Mouse (Mus musculus) spleen, embryonic (tissue): ENCODE data around the gene Vmn1r177.
"Not testable (repeated sequence)": the region's sequence is repeated elsewhere in the genome, so short reads cannot be mapped to it uniquely, and the experiment has no call there.

Source experiments
- CTCF ChIA-PET: fragments of 350-600 bp; sonication (Branson Sonifier 250); formaldehyde crosslinking; loops from one replicate; lab custom pipeline; 2022; lab: Charles Lee

Vmn1r177 gene

GRCm38 (mm10) chr7:23866349-23866748 lies at the start of gene Vmn1r177:
Gene Vmn1r177 (minus strand): TSS chr7:23866449.
- CTCF ChIA-PET: not testable (repeated sequence)

DNA sequence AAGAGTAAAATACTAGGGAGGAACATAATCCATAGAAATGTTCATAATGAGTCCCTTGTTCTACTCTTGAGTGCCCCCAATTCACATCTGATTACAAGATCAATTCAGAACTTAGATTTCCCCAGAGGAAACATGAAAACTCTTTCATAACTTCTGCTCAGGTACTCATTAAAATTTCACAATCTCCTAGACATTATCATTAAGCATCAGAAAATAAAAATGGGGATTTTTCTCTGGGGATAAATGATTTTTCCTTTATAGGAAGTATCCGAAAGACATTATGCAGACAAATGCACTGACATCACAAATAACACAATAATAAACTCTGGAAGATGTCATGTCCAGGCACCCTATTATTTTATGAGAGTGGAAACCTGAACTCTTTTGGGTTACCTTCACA lies 25.5 kb upstream of the Vmn1r177 start, which contains the start of gene Vmn1r178:
Gene Vmn1r178 (plus strand): TSS at position 301 of the 400 bp plus-strand sequence.
- CTCF ChIA-PET: no interaction called here

- CTCF ChIA-PET: not testable (repeated sequence)
Measured at GRCm38 (mm10) chr7:23876918-23877317, 10.7 kb upstream of the Vmn1r177 start.

DNA sequence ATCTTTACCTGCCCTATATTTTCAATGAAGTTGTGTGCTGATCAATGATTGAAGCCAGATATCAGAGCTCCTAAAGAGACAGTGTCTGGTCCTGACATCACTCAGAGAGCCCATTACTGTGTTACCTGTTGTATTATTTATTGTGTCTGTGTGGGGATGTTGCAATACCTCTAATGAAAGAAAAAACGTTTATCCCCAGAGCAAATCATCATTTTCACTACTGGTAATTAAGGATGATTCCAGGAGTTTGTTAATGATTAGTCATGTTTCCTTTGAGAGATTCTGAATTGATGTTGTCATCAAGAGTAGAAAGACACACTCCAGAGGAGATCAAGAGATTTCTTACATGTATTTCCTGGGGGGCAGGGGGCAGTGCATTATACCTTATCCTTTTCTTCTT lies 29.0 kb downstream of the Vmn1r177 start, which contains the start of gene Vmn1r176:
Gene Vmn1r176 (minus strand): TSS at position 101 of the 400 bp plus-strand sequence.
- CTCF ChIA-PET: not testable (repeated sequence)
